Mouse (Mus musculus): ENCODE results near the gene Kdf1. TPM values are rescaled to one million over a fixed set of nuclear protein-coding genes. Genes with fewer than 3 reads are reported as not detected.

Kdf1 gene
- total and polyA plus RNA-seq, 2 experiments from 2014 or later = 0.16 TPM; not detected in 1

DNA sequence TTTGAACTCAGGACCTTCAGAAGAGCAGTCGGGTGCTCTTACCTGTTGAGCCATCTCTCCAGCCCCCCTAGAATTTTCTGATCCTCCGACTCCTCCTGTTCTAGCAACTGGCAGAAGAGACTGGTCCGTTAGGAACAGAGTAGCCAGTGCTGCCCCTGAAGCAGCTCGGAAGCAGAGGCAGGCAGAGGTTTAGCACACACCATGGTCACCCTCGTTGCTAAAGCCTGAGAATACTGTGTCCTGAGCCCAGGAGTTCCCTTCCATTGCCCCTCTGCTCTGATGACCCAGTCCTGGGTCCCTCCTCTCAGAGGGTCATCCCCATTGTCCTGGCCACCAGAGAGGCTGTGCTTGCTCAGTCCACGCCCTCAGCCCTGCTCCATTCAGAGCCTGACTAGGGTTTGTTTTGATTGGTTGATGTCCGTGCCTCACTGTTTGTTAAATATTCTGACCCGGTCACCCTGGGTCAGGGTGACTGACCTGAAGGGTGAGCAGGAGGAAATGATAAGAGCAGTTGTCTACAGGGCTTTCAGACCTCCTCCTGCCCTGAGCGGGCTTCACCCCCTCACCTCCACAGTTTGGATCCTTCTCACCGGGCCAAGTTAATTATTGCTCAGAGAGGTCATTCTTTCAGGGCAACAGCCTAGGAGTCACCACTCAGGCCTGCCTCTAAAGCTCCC is 38.4 kb downstream of the Kdf1 start:
- H3K27me3 ChIP-seq (ENCODE audit: control insufficient read depth, insufficient read depth, low read length) = no peaks in the 10 kb centered on the region
- DNase-seq (ENCODE audit: low spot score) (no peak), ATAC-seq (ENCODE audit: insufficient read depth, low read depth) (no peak)
- TF ChIP-seq EP300 (IDR thresholded peaks at IDR 0.05; ENCODE audit: low read depth) = no peak
- TF ChIP-seq CTCF (IDR thresholded peaks at IDR 0.05; ENCODE audit: low read depth) = no peak
- WGBS = 51% methylated on average over 10 of the region's 10 CpGs
- no peak overlapping the region for H3K4me2 ChIP-seq (ENCODE audit: low read depth, low read length)
- H3K9me3 ChIP-seq (replicated peaks; ENCODE audit: control insufficient read depth, low read length) = no peaks in the 10 kb centered on the region
- H3K4me3 ChIP-seq (ENCODE audit: low read depth, low read length) = no peak overlapping the region
- H3K27ac ChIP-seq (ENCODE audit: low read depth) = no peak overlapping the region
- H3K9ac ChIP-seq (replicated peaks; ENCODE audit: low read depth, low read length) = no peak overlapping the region
- 0 out of 2 replicates have a peak, but pooled peaks cover 5% of the 10 kb centered on the region for H3K4me1 ChIP-seq (ENCODE audit: control insufficient read depth, insufficient read depth)
- 0 out of 2 replicates have a peak, but pooled peaks cover 3% of the 10 kb centered on the region for H3K36me3 ChIP-seq (replicated peaks; ENCODE audit: control insufficient read depth, insufficient read depth, low read length)

DNA sequence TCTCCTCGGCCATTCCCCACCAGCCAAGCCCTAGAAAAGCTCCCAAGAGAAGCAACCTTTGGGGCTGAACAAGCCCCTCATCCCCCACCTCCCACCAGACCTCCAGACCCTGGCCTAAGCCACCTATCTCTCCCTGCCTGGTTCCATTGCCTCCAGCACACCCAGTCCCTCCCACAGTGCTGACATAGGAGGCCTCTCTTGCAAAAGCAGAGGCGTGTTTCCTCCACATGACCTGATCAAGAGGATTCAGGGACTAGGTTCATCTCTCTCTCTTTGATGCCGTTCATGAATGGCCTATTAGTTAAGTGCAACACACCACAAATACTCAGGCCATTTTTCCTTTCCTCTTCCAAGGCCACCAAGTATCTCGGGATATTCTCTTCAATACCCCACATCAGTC is 41.1 kb downstream of the Kdf1 start:
- 66% methylated on average over 4 of the region's 4 CpGs for WGBS
- H3K9ac ChIP-seq (replicated peaks; ENCODE audit: low read depth, low read length) = no peak overlapping the region

DNA sequence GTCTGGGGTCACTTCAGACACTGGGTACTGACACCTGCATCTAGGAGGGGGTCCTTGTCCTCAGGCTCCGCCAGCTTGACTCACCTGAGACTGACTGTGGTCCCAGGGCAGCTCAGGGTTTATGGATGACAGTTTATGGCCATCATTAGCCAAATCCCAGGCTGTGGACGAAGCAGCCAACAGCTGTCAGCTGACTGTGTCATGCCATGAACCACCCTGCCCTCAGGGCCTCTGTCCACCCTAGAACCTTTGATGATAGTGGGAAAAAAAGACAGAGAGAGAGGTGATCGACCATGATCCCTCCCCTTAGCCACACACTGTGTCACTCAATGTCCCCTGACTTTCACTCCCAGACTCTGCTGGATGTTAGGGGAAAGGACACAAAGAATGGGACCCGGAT is 42.9 kb downstream of the Kdf1 start:
- 0 out of 2 replicates have a peak, but pooled peaks cover under 1% of the 10 kb centered on the region for H3K36me3 ChIP-seq (replicated peaks; ENCODE audit: control insufficient read depth, insufficient read depth, low read length)
- no peak overlapping the region for H3K4me3 ChIP-seq (ENCODE audit: low read depth, low read length)
- DNase-seq (ENCODE audit: low spot score) (no peak), ATAC-seq (ENCODE audit: insufficient read depth, low read depth) (no peak)
- no peaks in the 10 kb centered on the region for H3K4me1 ChIP-seq (ENCODE audit: control insufficient read depth, insufficient read depth)
- H3K27ac ChIP-seq (ENCODE audit: low read depth) = no peak overlapping the region
- no peaks in the 10 kb centered on the region for H3K27me3 ChIP-seq (ENCODE audit: control insufficient read depth, insufficient read depth, low read length)
- 81% methylated on average over 4 of the region's 4 CpGs for WGBS
- H3K4me2 ChIP-seq (ENCODE audit: low read depth, low read length) = no peak overlapping the region
- no peaks in the 10 kb centered on the region for H3K9me3 ChIP-seq (replicated peaks; ENCODE audit: control insufficient read depth, low read length)
- TF ChIP-seq CTCF (IDR thresholded peaks at IDR 0.05; ENCODE audit: low read depth) (no peak), EP300 (IDR thresholded peaks at IDR 0.05; ENCODE audit: low read depth) (no peak)
- no peak overlapping the region for H3K9ac ChIP-seq (replicated peaks; ENCODE audit: low read depth, low read length)

More for the DNA sequence above, 41.1 kb downstream of the Kdf1 start:
- ATAC-seq (ENCODE audit: insufficient read depth, low read depth) (no peak), DNase-seq (ENCODE audit: low spot score) (no peak)
- 0 out of 2 replicates have a peak, but pooled peaks cover 3% of the 10 kb centered on the region for H3K36me3 ChIP-seq (replicated peaks; ENCODE audit: control insufficient read depth, insufficient read depth, low read length)
- H3K27ac ChIP-seq (ENCODE audit: low read depth) = no peak overlapping the region
- TF ChIP-seq CTCF (IDR thresholded peaks at IDR 0.05; ENCODE audit: low read depth) (no peak), EP300 (IDR thresholded peaks at IDR 0.05; ENCODE audit: low read depth) (no peak)
- no peaks in the 10 kb centered on the region for H3K27me3 ChIP-seq (ENCODE audit: control insufficient read depth, insufficient read depth, low read length)
- H3K9me3 ChIP-seq (replicated peaks; ENCODE audit: control insufficient read depth, low read length) = no peaks in the 10 kb centered on the region
- H3K4me1 ChIP-seq (ENCODE audit: control insufficient read depth, insufficient read depth) = no peaks in the 10 kb centered on the region
- no peak overlapping the region for H3K4me3 ChIP-seq (ENCODE audit: low read depth, low read length)
- H3K4me2 ChIP-seq (ENCODE audit: low read depth, low read length) = no peak overlapping the region

DNA sequence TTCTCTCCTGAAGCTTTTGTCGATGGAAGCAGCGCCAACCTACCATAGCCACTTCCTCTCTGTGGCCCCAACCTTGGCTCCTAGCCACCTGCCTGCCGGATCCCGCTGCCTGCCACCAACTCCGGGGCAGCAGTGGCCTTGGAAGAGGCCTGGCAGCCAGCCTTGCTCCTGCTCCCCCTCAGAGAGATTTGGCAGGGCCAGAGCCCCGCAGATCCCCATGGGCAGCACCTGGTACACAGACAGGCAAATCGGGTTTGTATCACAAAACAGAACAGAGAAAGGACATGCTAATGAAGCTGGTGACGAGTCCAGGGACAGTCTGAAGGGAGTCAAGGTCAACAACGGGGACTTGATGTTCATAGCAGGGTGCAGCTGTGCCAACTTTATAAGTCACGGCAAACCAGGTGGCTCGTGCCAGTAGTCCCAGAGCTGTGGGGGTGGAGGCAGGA is 44.4 kb downstream of the Kdf1 start:
- Histone ChIP-seq H3K27ac (ENCODE audit: low read depth) (peak overlapping the region; percentile 88), H3K36me3 (replicated peaks; ENCODE audit: control insufficient read depth, insufficient read depth, low read length) (no peaks in the 10 kb centered on the region), H3K4me2 (ENCODE audit: low read depth, low read length) (no peak overlapping the region), H3K27me3 (ENCODE audit: control insufficient read depth, insufficient read depth, low read length) (no peaks in the 10 kb centered on the region), H3K9ac (replicated peaks; ENCODE audit: low read depth, low read length) (no peak overlapping the region), H3K4me1 (ENCODE audit: control insufficient read depth, insufficient read depth) (no peaks in the 10 kb centered on the region), H3K4me3 (ENCODE audit: low read depth, low read length) (no peak overlapping the region), H3K9me3 (replicated peaks; ENCODE audit: control insufficient read depth, low read length) (no peaks in the 10 kb centered on the region)
- DNase-seq (ENCODE audit: low spot score) (peak; percentile 73), ATAC-seq (ENCODE audit: insufficient read depth, low read depth) (peak; percentile 88)
- TF ChIP-seq EP300 (IDR thresholded peaks at IDR 0.05; ENCODE audit: low read depth) (peak; percentile 59), CTCF (IDR thresholded peaks at IDR 0.05; ENCODE audit: low read depth) (no peak)
- 32% methylated on average over 11 of the region's 11 CpGs for WGBS

DNA sequence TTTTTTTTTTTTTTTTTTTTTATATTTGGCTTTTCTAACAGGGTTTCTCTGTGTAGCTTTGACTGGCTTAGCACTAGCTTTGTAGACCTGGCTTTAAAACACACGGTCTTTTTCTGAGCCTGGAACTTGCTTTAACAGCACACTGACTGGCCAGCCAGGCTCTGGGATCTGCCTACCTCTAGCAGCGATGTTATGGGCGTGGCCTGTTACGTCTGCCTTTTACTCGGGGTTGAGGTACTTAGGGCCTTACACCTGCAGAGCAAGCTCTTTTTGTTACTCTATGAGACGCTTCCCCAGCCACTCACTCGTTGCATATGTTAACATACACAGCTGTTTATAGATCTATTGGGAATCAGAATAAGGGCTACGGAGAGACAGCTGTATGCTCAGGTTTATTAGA is 48.5 kb downstream of the Kdf1 start:
- H3K4me3 ChIP-seq (ENCODE audit: low read depth, low read length) = no peak overlapping the region
- no peak for TF ChIP-seq CTCF (IDR thresholded peaks at IDR 0.05; ENCODE audit: low read depth)
- TF ChIP-seq EP300 (IDR thresholded peaks at IDR 0.05; ENCODE audit: low read depth) = no peak
- whole genome bisulfite sequencing = 33% methylated on average over 8 of the region's 8 CpGs
- ATAC-seq (ENCODE audit: insufficient read depth, low read depth) (no peak), DNase-seq (ENCODE audit: low spot score) (no peak)
- H3K4me2 ChIP-seq (ENCODE audit: low read depth, low read length) = no peak overlapping the region
- no peak overlapping the region for H3K9ac ChIP-seq (replicated peaks; ENCODE audit: low read depth, low read length)
- no peaks in the 10 kb centered on the region for H3K27me3 ChIP-seq (ENCODE audit: control insufficient read depth, insufficient read depth, low read length)
- no peaks in the 10 kb centered on the region for H3K4me1 ChIP-seq (ENCODE audit: control insufficient read depth, insufficient read depth)
- H3K36me3 ChIP-seq (replicated peaks; ENCODE audit: control insufficient read depth, insufficient read depth, low read length) = no peaks in the 10 kb centered on the region
- H3K27ac ChIP-seq (ENCODE audit: low read depth) = no peak overlapping the region
- 0 out of 2 replicates have a peak, but pooled peaks cover 3% of the 10 kb centered on the region for H3K9me3 ChIP-seq (replicated peaks; ENCODE audit: control insufficient read depth, low read length)
